Mouse (Mus musculus) neural tube, embryonic 13.5 days (tissue): ENCODE results near the gene Nedd4. TPM values are rescaled to one million over a fixed set of nuclear protein-coding genes. Genes with fewer than 3 reads are reported as not detected.
A peak's percentile ranks its signal among the peaks of the same experiment; 100 is the strongest.

Experiments
- ATAC-seq: fragments of 200-750 bp; cut with Nextera tagmentation; 2 replicates; pipeline ENCODE4 v1.8.0; 2017; ENCODE audit warnings: low read depth, mild to moderate bottlenecking, moderate TSS enrichment, moderate library complexity
- H3K27ac ChIP-seq: fragments of 300-500 bp; sonication (generic); replicated peaks from 2 replicates; pipeline ENCODE4 v1.5.1; 2015; ENCODE audit warnings: moderate library complexity, mild to moderate bottlenecking, inconsistent platforms
- H3K27me3 ChIP-seq: fragments of 300-500 bp; sonication (generic); 2 replicates; pipeline ENCODE4 v1.6.1; 2015; ENCODE audit warnings: mild to moderate bottlenecking, inconsistent platforms
- H3K36me3 ChIP-seq: fragments of 300-500 bp; sonication (generic); 2 replicates; pipeline ENCODE4 v1.6.1; 2015; ENCODE audit warnings: mild to moderate bottlenecking, inconsistent platforms
- H3K4me1 ChIP-seq: fragments of 300-500 bp; sonication (generic); replicated peaks from 2 replicates; pipeline ENCODE4 v1.6.1; 2015; ENCODE audit warnings: inconsistent platforms
- H3K4me2 ChIP-seq: fragments of 300-500 bp; sonication (generic); 2 replicates; pipeline ENCODE4 v1.6.1; 2015; ENCODE audit warnings: inconsistent platforms, mild to moderate bottlenecking, moderate library complexity
- H3K4me3 ChIP-seq: fragments of 300-500 bp; sonication (generic); 2 replicates; pipeline ENCODE4 v1.5.1; 2015; ENCODE audit warnings: mild to moderate bottlenecking, inconsistent platforms
- H3K9ac ChIP-seq: fragments of 300-500 bp; sonication (generic); 2 replicates; pipeline ENCODE4 v1.6.1; 2015; ENCODE audit warnings: moderate library complexity, mild to moderate bottlenecking, inconsistent platforms
- H3K9me3 ChIP-seq: fragments of 300-500 bp; sonication (generic); 2 replicates; pipeline ENCODE4 v1.6.1; 2016; ENCODE audit warnings: inconsistent platforms
- WGBS: fragments of 180-500 bp; shearing (Covaris S2); methylation state at CpG from one replicate; pipeline ENCODE4 v1.1.7; 2015; 5-methylcytosine and 5-hydroxymethylcytosine counted together
- polyA plus RNA-seq: library from polyadenylated mRNA; unstranded; fragments of >200 nt; fragmentation: Nextera tagmentation; extraction: Ambion mirVana; gene quantifications from 2 replicates; pipeline ENCODE4 v1.2.1, GENCODE M21; 2015

Nedd4 gene
- polyA plus RNA-seq, 1 experiment from 2014 or later = 475 TPM

DNA sequence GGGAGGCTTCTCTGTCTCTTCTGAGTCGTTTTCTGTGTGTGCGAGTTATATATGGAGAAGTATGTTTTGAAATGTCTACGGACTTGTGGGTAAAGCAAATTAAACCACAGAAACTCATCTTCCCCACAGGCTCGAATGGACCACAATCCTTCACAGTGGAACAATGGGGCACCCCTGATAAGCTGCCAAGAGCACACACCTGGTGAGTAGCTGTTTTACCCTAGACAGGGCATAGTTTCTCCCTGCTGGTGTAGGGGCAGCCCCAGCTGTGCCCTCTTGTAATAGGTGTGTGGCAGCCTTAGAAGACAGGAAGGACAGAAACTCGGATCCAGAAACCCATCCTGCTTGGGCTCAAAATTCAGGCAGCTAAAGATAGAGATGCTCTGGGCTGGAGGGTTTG lies 84.1 kb downstream of the Nedd4 start:
- H3K9me3 ChIP-seq = no peaks in the 10 kb centered on the region
- WGBS = 85% methylated on average over 5 of the region's 5 CpGs
- no peaks in the 10 kb centered on the region for H3K27me3 ChIP-seq
- H3K4me3 ChIP-seq = no peak overlapping the region
- no peak overlapping the region for H3K27ac ChIP-seq
- no peak overlapping the region for H3K9ac ChIP-seq
- H3K4me2 ChIP-seq = no peak overlapping the region
- peaks cover 87% of the 10 kb centered on the region for H3K36me3 ChIP-seq
- no peaks in the 10 kb centered on the region for H3K4me1 ChIP-seq
- no peak for ATAC-seq

DNA sequence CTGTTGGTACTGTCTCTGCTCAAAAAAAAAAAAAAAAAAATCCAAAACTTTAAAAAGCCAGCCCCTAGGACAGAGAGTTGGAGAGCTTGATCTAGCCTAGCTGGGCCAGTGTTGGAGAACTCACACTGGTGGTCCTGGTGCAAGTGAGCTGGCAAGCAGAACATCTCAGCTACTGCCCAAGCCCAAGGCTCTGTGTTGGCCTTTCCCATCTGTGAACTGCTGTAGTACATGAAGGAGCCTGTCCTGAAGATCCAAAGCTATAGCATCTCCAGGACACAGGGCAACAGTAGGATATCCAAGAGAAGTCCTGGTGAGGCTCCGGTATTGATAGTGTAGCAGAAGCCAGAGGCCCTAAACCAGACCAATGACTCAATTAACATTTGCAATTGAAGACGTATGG lies 88.1 kb downstream of the Nedd4 start:
- Histone ChIP-seq H3K9ac (no peak overlapping the region), H3K4me3 (no peak overlapping the region), H3K36me3 (peaks cover 49% of the 10 kb centered on the region), H3K9me3 (no peaks in the 10 kb centered on the region), H3K27ac (no peak overlapping the region), H3K4me1 (peaks cover 13% of the 10 kb centered on the region), H3K4me2 (no peak overlapping the region), H3K27me3 (no peaks in the 10 kb centered on the region)
- no peak for ATAC-seq
- 61% methylated on average over 2 of the region's 2 CpGs for WGBS

DNA sequence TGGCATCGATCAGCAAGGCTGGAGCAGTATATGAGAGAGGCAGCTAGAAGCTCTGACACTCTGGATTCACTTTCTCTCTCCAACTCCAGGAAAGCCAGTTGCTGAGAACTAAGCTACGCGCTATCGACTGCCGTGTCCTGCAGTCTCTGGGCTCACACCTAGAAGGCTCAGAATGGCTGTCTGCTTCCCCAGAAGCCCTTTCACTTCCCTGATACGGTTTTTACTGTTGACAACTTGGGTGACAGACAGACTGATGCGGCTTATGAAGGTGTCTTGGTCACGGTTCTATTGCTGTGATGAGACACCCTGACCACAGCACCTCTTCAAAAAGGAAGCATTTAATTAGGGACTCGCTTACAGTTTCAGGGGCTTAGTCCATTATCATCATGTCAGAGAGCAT lies 90.5 kb downstream of the Nedd4 start:
- no peak for ATAC-seq
- peaks cover 13% of the 10 kb centered on the region for H3K4me1 ChIP-seq
- WGBS = 74% methylated on average over 9 of the region's 9 CpGs
- no peak overlapping the region for H3K4me2 ChIP-seq
- H3K9me3 ChIP-seq = no peaks in the 10 kb centered on the region
- H3K9ac ChIP-seq = no peak overlapping the region
- H3K27me3 ChIP-seq = no peaks in the 10 kb centered on the region
- H3K36me3 ChIP-seq = peaks cover 25% of the 10 kb centered on the region
- 0 out of 2 replicates have a peak overlapping the region, but pooled peaks have one; percentile 23 for H3K27ac ChIP-seq
- no peak overlapping the region for H3K4me3 ChIP-seq

DNA sequence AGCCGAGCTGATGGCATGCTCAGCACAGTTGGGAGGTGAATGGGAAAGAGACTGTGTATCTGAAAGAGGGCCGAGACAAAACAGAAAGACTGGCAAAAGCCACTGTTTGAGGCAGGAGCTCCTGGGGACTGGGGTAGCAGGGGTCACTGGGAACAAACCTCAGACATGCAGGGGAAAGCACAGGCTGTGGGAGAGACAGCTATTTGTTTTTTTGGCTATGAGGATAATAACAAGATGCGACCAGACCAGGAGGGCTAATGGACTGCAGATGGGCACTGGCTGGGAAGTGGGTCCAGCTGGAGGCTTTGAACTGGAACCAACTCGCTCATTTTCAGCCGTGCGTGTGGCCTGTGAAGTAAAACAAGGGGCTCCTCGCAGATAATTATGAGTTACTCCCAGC lies 91.6 kb downstream of the Nedd4 start:
- Histone ChIP-seq H3K9me3 (no peaks in the 10 kb centered on the region), H3K27ac (0 out of 2 replicates have a peak overlapping the region, but pooled peaks have one; percentile 38), H3K36me3 (peaks cover 14% of the 10 kb centered on the region), H3K4me3 (no peak overlapping the region), H3K4me2 (no peak overlapping the region), H3K27me3 (no peaks in the 10 kb centered on the region), H3K9ac (no peak overlapping the region), H3K4me1 (peaks cover 13% of the 10 kb centered on the region)
- peak; percentile 65 for ATAC-seq
- 9% methylated on average over 7 of the region's 7 CpGs for WGBS

DNA sequence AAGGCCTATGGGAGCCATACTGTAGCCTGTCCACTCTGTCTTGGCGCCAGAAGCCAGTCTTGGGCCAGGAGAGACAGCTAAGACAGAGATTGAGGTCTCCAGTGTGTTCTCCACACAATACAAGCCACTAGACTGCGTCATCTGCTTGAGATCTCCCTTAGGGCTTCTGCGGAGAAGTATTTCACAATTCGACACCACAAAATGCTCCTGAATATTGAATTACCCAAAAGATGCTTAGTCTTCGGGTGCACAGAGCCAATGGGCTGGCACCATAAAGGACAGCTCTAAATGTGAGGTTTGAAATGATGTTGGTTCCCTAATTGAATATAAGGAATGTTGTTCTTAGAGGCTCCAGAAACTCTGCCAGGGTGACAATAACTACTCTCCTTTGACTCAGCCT lies 95.0 kb downstream of the Nedd4 start:
- Histone ChIP-seq H3K27ac (no peak overlapping the region), H3K9ac (no peak overlapping the region), H3K4me1 (peaks cover 13% of the 10 kb centered on the region), H3K27me3 (peaks cover 5% of the 10 kb centered on the region; the same call in 1 of the 2 replicates), H3K4me3 (no peak overlapping the region), H3K36me3 (no peaks in the 10 kb centered on the region), H3K9me3 (no peaks in the 10 kb centered on the region), H3K4me2 (no peak overlapping the region)
- ATAC-seq = no peak
- 81% methylated on average over 5 of the region's 5 CpGs for WGBS

DNA sequence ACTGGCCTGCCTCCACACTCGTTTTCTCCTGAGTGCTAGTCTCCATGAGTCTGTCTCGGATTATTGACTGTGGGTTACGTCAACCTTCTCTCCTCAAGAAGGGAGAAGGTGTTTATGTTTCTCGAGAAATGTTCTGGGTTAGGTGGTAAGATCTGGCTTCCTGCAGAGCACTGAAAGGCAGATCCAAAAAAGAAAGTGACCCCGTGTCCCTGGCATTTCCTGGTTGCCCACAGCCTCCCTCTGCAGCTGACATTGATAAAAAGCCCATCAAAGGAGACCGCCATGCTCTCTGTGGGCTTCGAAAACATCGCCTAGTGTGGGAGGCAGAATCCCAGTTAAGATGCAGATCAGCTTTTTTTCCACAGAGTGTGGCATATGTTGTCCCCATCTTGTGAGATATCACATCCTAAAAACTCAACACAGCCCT lies 96.6 kb downstream of the Nedd4 start:
- 48% methylated on average over 8 of the region's 8 CpGs for WGBS
- Histone ChIP-seq H3K4me3 (no peak overlapping the region), H3K4me2 (no peak overlapping the region), H3K9me3 (no peaks in the 10 kb centered on the region), H3K27ac (no peak overlapping the region), H3K36me3 (no peaks in the 10 kb centered on the region), H3K9ac (no peak overlapping the region), H3K27me3 (peaks cover 5% of the 10 kb centered on the region; the same call in 1 of the 2 replicates), H3K4me1 (peaks cover 17% of the 10 kb centered on the region)
- no peak for ATAC-seq

DNA sequence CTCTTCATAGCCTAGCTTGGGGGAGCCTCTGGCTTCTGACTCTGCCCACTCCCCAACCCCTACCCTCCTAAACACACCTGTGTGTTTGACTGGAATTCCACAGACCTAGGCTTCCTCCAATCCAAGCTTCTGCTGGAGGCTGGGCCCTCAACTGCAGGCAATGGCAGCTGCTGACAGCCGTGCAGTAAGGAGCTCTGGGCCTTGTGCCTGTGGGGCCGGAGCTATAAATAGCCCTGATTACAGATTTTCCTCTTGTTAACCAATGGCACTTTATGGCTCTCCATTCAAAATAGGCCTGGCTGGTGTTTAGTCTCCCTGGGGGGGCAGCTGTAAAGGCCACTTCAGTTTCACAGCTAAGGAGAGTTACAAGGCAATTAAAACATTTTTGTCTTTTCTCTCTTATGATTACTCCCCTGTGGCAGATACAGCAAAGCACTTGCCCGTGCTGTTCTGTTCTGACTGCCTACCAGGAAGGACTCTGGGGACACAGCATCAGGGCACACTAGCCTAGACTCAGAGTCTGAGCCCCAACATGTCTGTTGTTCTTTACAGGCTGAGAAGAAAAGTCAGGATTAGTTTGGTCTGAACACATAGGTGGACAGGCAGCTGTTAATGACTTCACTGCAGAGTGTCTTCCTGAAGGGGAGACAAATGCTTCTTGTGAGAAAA lies 101.0 kb downstream of the Nedd4 start:
- H3K36me3 ChIP-seq = no peaks in the 10 kb centered on the region
- H3K4me1 ChIP-seq = peaks cover 15% of the 10 kb centered on the region
- H3K9me3 ChIP-seq = no peaks in the 10 kb centered on the region
- no peak overlapping the region for H3K4me3 ChIP-seq
- H3K27me3 ChIP-seq = peaks cover 13% of the 10 kb centered on the region; the same call in 1 of the 2 replicates
- peak; percentile 59 for ATAC-seq
- H3K4me2 ChIP-seq = no peak overlapping the region
- no peak overlapping the region for H3K9ac ChIP-seq
- peak overlapping the region; percentile 56; the same call in 1 of the 2 replicates for H3K27ac ChIP-seq
- 2% methylated on average over 3 of the region's 3 CpGs for WGBS

DNA sequence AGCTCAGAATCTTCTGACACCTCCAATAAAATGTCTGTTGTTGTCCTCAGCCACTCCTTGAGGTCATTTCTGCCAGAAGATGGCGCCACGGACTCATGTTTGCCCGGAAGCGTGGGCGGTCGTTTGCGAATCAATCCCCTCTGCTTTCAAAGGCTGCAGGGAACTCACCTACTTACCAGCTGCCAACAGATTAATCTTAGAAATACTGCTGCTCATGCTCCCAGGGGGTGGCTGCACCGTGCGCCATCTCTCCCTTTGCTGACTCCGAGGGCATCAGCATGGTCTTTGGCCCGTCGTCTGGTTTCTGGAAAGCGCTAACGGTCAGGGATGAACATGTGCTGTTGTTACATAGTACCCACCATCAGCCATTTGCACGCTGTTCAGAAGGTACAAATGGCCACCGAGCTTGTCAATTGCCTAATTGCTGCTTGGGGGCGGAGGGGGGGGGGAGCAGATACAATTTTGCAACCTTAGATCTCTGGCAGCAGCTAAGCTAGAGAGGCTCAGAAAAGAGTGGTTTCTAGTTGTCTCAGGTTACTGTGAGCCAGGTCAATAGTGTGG lies 104.7 kb downstream of the Nedd4 start:
- ATAC-seq = peak; percentile 69
- no peaks in the 10 kb centered on the region for H3K36me3 ChIP-seq
- H3K4me1 ChIP-seq = peaks cover 15% of the 10 kb centered on the region
- peak overlapping the region; percentile 40 for H3K4me3 ChIP-seq
- WGBS = under 1% methylated on average over 17 of the region's 17 CpGs
- H3K4me2 ChIP-seq = peak overlapping the region; percentile 72
- peak overlapping the region; percentile 71 for H3K27ac ChIP-seq
- no peaks in the 10 kb centered on the region for H3K9me3 ChIP-seq
- peaks cover 7% of the 10 kb centered on the region; the same call in 1 of the 2 replicates for H3K27me3 ChIP-seq
- peak overlapping the region; percentile 77 for H3K9ac ChIP-seq

DNA sequence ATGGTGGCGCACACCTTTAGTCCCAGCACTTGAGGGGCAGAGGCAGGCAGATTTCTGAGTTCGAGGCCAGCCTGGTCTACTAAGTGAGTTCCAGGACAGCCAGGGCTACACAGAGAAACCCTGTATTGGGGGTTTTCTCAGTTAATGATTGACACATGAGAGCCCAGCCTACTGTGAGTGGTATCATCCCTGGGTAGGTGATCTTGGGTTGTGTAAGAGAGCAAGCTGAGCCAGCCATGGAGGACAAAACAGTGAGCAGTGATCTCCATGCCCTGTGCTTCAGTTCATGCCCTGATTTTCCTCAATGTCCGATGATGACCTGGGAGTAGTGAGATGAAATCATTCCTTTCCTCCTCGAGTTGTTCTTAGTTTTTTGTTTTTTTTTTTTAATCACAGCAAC lies 112.9 kb downstream of the Nedd4 start:
- Histone ChIP-seq H3K4me1 (0 out of 2 replicates have a peak, but pooled peaks cover 4% of the 10 kb centered on the region), H3K9me3 (no peaks in the 10 kb centered on the region), H3K36me3 (no peaks in the 10 kb centered on the region), H3K27me3 (no peaks in the 10 kb centered on the region), H3K27ac (no peak overlapping the region), H3K4me3 (no peak overlapping the region), H3K9ac (no peak overlapping the region), H3K4me2 (no peak overlapping the region)
- ATAC-seq = no peak
- WGBS = 93% methylated on average over 4 of the region's 4 CpGs

DNA sequence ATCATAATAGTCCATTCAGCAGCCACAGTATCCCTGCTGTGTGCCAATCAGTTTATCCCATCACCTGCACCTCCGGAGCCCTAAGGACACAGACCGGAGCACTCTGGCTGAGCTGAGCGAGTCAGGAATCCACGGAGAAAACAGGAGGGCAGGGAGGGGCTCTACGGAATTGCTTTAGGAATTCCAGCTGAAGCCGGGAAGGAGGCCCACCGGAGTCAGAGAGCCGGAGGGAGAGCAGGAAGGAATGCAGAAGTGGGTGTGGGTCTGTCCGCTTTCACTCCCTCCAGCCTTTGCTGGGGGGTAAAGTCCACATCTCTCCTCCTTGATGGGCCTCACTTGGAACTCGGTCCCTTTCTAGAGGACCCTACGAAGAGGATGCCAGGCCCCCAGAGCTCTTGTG lies 116.9 kb downstream of the Nedd4 start:
- no peak for ATAC-seq
- no peaks in the 10 kb centered on the region for H3K36me3 ChIP-seq
- 64% methylated on average over 11 of the region's 11 CpGs for WGBS

DNA sequence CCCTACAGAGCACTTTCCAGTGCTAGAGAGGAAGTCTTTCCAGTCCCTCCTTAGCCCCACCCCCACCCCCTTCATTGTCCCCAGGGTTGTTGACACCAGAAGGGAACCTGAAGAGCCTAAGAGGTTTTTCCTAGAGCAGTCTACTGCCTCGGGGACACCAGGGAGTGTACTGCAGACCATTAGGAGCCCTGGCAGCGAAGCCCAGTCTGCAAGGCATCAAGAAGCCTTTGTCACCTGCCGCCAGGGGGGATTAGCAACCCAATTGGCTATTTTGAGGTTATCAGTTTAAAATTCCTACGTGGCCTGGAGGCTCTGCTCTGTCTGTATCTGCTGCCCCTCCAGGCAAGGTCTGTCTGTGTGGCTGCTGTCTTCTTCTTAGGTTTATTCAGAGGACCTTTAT lies 117.6 kb downstream of the Nedd4 start:
- ATAC-seq = no peak
- Histone ChIP-seq H3K27ac (0 out of 2 replicates have a peak overlapping the region, but pooled peaks have one; percentile 13), H3K4me3 (no peak overlapping the region), H3K27me3 (no peaks in the 10 kb centered on the region), H3K36me3 (no peaks in the 10 kb centered on the region), H3K9me3 (no peaks in the 10 kb centered on the region), H3K9ac (no peak overlapping the region), H3K4me2 (no peak overlapping the region), H3K4me1 (peaks cover 14% of the 10 kb centered on the region; the same call in 1 of the 2 replicates)
- 17% methylated on average over 4 of the region's 4 CpGs for WGBS

More for the DNA sequence above, 116.9 kb downstream of the Nedd4 start:
- H3K9me3 ChIP-seq = no peaks in the 10 kb centered on the region
- H3K4me1 ChIP-seq = peaks cover 14% of the 10 kb centered on the region; the same call in 1 of the 2 replicates
- H3K27ac ChIP-seq = no peak overlapping the region
- H3K9ac ChIP-seq = no peak overlapping the region
- no peaks in the 10 kb centered on the region for H3K27me3 ChIP-seq
- H3K4me3 ChIP-seq = no peak overlapping the region
- H3K4me2 ChIP-seq = no peak overlapping the region

DNA sequence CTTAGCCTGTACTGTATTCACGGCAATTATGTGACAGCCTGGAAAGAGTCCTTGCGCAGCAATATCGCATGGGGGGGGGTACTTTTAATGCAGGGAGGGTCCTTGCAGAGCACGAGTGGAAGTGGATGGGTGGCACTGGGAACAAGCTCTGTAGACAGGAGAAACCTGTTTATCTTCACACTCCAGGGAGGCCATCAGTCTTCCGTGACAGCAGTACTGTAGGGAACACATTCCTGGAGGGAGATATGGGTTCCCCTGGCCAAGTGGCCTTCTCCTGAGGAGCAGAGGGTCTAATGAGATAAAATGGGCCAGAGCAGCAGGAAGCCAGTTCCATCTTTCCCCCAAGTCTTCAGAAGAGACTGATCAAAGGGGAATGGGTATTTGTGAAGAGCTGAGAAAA lies 118.5 kb downstream of the Nedd4 start:
- no peaks in the 10 kb centered on the region for H3K27me3 ChIP-seq
- no peak overlapping the region for H3K9ac ChIP-seq
- no peaks in the 10 kb centered on the region for H3K36me3 ChIP-seq
- peaks cover 14% of the 10 kb centered on the region; the same call in 1 of the 2 replicates for H3K4me1 ChIP-seq
- WGBS = 23% methylated on average over 5 of the region's 5 CpGs
- no peaks in the 10 kb centered on the region for H3K9me3 ChIP-seq
- H3K4me2 ChIP-seq = no peak overlapping the region
- no peak overlapping the region for H3K4me3 ChIP-seq
- ATAC-seq = no peak
- no peak overlapping the region for H3K27ac ChIP-seq
